Mouse (Mus musculus) megakaryocyte, embryonic 14.5 days (primary cell): ENCODE data around the gene Reep3.

Experiments
- FLI1 ChIP-seq: IDR thresholded peaks from 2 replicates; pipeline ENCODE4 v1.6.1; 2012; ENCODE audit warnings: low read length, inconsistent platforms, mixed read lengths
- GATA1 ChIP-seq: IDR thresholded peaks from 3 replicates; pipeline ENCODE4 v1.6.1; 2012; ENCODE audit warnings: mixed read lengths, low read length, inconsistent platforms, borderline replicate concordance

GRCm38 (mm10) chr10:67072600-67072999 is 24.1 kb downstream of the Reep3 start:
- TF ChIP-seq GATA1: no peak
- TF ChIP-seq FLI1: no peak
